Mouse (Mus musculus): ENCODE data around the gene Mtus2. TPM values are rescaled to one million over a fixed set of nuclear protein-coding genes. Genes with fewer than 3 reads are reported as not detected.

Mtus2 gene
- polyA plus RNA-seq, 1 experiment: 2.3 TPM

GRCm38 (mm10) chr5:148012156-148012555, 55.0 kb downstream of the Mtus2 start:
- H3K36me3 ChIP-seq (ENCODE audit: control insufficient read depth, insufficient read depth, low read length): no peaks in the 10 kb centered on the region
- H3K27me3 ChIP-seq (ENCODE audit: control insufficient read depth, insufficient read depth, low read length): no peaks in the 10 kb centered on the region
- no peak for DNase-seq (ENCODE audit: low read depth in 1 of 2, low spot score in 2 of 2)
- H3K4me1 ChIP-seq (ENCODE audit: control insufficient read depth, insufficient read depth, insufficient read length): no peaks in the 10 kb centered on the region
- no peak overlapping the region for H3K4me3 ChIP-seq (ENCODE audit: extremely low read depth, insufficient read depth, insufficient read length)
- no peak overlapping the region for H3K27ac ChIP-seq (ENCODE audit: insufficient read depth, low read length)
- TF ChIP-seq POLR2A (IDR thresholded peaks at IDR 0.05; ENCODE audit: low read depth, low read length) (no peak), CTCF (IDR thresholded peaks at IDR 0.05; ENCODE audit: extremely low read depth, insufficient read depth, insufficient read length, insufficient replicate concordance) (no peak)
- WGBS: 72% methylated on average over 5 of the region's 5 CpGs

- TF ChIP-seq POLR2A (IDR thresholded peaks at IDR 0.05; ENCODE audit: low read depth, low read length) (no peak), CTCF (IDR thresholded peaks at IDR 0.05; ENCODE audit: extremely low read depth, insufficient read depth, insufficient read length, insufficient replicate concordance) (no peak)
- WGBS: 73% methylated on average over 6 of the region's 6 CpGs
- H3K27ac ChIP-seq (ENCODE audit: insufficient read depth, low read length): no peak overlapping the region
- H3K27me3 ChIP-seq (ENCODE audit: control insufficient read depth, insufficient read depth, low read length): no peaks in the 10 kb centered on the region
- no peak for DNase-seq (ENCODE audit: low read depth in 1 of 2, low spot score in 2 of 2)
- H3K4me3 ChIP-seq (ENCODE audit: extremely low read depth, insufficient read depth, insufficient read length): no peak overlapping the region
- no peaks in the 10 kb centered on the region for H3K36me3 ChIP-seq (ENCODE audit: control insufficient read depth, insufficient read depth, low read length)
- H3K4me1 ChIP-seq (ENCODE audit: control insufficient read depth, insufficient read depth, insufficient read length): no peaks in the 10 kb centered on the region
These were observed 57.2 kb downstream of the Mtus2 start for GRCm38 (mm10) chr5:148014133-148014854.

DNA sequence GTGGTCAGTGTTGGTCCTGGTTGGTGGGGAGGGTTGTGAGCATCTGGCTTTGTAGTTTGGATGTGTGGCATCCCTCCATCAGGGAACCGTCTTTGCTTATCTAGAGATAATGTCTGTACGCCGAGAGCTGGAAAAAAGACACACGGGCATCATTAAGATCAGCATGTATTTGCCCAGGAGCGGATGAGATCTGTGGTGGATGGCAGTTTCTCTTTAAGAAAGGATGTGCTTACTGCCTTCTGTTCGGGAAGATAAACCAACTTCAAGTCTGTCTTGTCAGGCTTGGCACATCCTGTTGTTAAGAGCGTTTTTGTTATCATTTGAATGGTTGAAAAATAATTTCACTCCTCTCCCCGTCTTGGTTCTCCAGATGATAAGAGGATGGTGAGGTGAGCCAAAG, 58.3 kb downstream of the Mtus2 start:
- H3K27ac ChIP-seq (ENCODE audit: insufficient read depth, low read length): no peak overlapping the region
- no peak for TF ChIP-seq CTCF (IDR thresholded peaks at IDR 0.05; ENCODE audit: extremely low read depth, insufficient read depth, insufficient read length, insufficient replicate concordance)
- TF ChIP-seq POLR2A (IDR thresholded peaks at IDR 0.05; ENCODE audit: low read depth, low read length): no peak
- H3K27me3 ChIP-seq (ENCODE audit: control insufficient read depth, insufficient read depth, low read length): no peaks in the 10 kb centered on the region
- no peaks in the 10 kb centered on the region for H3K4me1 ChIP-seq (ENCODE audit: control insufficient read depth, insufficient read depth, insufficient read length)
- no peak for DNase-seq (ENCODE audit: low read depth in 1 of 2, low spot score in 2 of 2)
- H3K4me3 ChIP-seq (ENCODE audit: extremely low read depth, insufficient read depth, insufficient read length): no peak overlapping the region
- no peaks in the 10 kb centered on the region for H3K36me3 ChIP-seq (ENCODE audit: control insufficient read depth, insufficient read depth, low read length)
- 71% methylated on average over 8 of the region's 8 CpGs for WGBS

GRCm38 (mm10) chr5:148017371-148017770, 60.3 kb downstream of the Mtus2 start:
- WGBS: 88% methylated on average over 11 of the region's 11 CpGs
- Histone ChIP-seq H3K27me3 (ENCODE audit: control insufficient read depth, insufficient read depth, low read length) (no peaks in the 10 kb centered on the region), H3K4me1 (ENCODE audit: control insufficient read depth, insufficient read depth, insufficient read length) (no peaks in the 10 kb centered on the region), H3K4me3 (ENCODE audit: extremely low read depth, insufficient read depth, insufficient read length) (no peak overlapping the region), H3K27ac (ENCODE audit: insufficient read depth, low read length) (no peak overlapping the region), H3K36me3 (ENCODE audit: control insufficient read depth, insufficient read depth, low read length) (no peaks in the 10 kb centered on the region)
- no peak for DNase-seq (ENCODE audit: low read depth in 1 of 2, low spot score in 2 of 2)
- TF ChIP-seq CTCF (IDR thresholded peaks at IDR 0.05; ENCODE audit: extremely low read depth, insufficient read depth, insufficient read length, insufficient replicate concordance): no peak
- no peak for TF ChIP-seq POLR2A (IDR thresholded peaks at IDR 0.05; ENCODE audit: low read depth, low read length)

DNA sequence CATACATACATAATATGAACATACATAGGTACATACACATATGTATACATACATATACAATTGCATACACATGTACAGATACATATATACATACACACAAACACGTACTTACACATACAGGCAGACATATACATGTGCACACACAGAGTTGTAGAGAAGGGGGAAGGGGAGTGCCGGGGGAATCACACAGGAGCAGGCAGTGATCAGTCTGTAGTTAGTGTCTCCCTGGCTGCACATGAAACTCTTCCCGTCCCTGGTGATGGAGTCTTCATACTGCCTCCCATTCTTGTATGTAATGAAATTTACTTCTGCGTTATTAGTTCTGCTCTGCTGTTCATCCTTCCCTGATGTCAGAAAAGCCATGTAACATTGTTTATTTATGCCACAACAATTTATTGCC, 65.7 kb downstream of the Mtus2 start:
- no peak for DNase-seq (ENCODE audit: low read depth in 1 of 2, low spot score in 2 of 2)
- Histone ChIP-seq H3K36me3 (ENCODE audit: control insufficient read depth, insufficient read depth, low read length) (no peaks in the 10 kb centered on the region), H3K27me3 (ENCODE audit: control insufficient read depth, insufficient read depth, low read length) (no peaks in the 10 kb centered on the region), H3K4me3 (ENCODE audit: extremely low read depth, insufficient read depth, insufficient read length) (no peak overlapping the region), H3K27ac (ENCODE audit: insufficient read depth, low read length) (no peak overlapping the region), H3K4me1 (ENCODE audit: control insufficient read depth, insufficient read depth, insufficient read length) (no peaks in the 10 kb centered on the region)
- TF ChIP-seq POLR2A (IDR thresholded peaks at IDR 0.05; ENCODE audit: low read depth, low read length): no peak
- TF ChIP-seq CTCF (IDR thresholded peaks at IDR 0.05; ENCODE audit: extremely low read depth, insufficient read depth, insufficient read length, insufficient replicate concordance): no peak
- 92% methylated on average over 4 of the region's 4 CpGs for WGBS

- H3K4me1 ChIP-seq (ENCODE audit: control insufficient read depth, insufficient read depth, insufficient read length): no peaks in the 10 kb centered on the region
- H3K27me3 ChIP-seq (ENCODE audit: control insufficient read depth, insufficient read depth, low read length): no peaks in the 10 kb centered on the region
- H3K36me3 ChIP-seq (ENCODE audit: control insufficient read depth, insufficient read depth, low read length): no peaks in the 10 kb centered on the region
- TF ChIP-seq POLR2A (IDR thresholded peaks at IDR 0.05; ENCODE audit: low read depth, low read length) (no peak), CTCF (IDR thresholded peaks at IDR 0.05; ENCODE audit: extremely low read depth, insufficient read depth, insufficient read length, insufficient replicate concordance) (no peak)
- H3K27ac ChIP-seq (ENCODE audit: insufficient read depth, low read length): no peak overlapping the region
- no peak overlapping the region for H3K4me3 ChIP-seq (ENCODE audit: extremely low read depth, insufficient read depth, insufficient read length)
- DNase-seq (ENCODE audit: low read depth in 1 of 2, low spot score in 2 of 2): no peak
- 68% methylated on average over 26 of the region's 26 CpGs for WGBS
These were observed 69.6 kb downstream of the Mtus2 start for GRCm38 (mm10) chr5:148026401-148027349.
